Mouse (Mus musculus): ENCODE data around the gene Zfp872. TPM values are rescaled to one million over a fixed set of nuclear protein-coding genes. Genes with fewer than 3 reads are reported as not detected.
"Not testable (repeated sequence)": the region's sequence is repeated elsewhere in the genome, so short reads cannot be mapped to it uniquely, and the experiment has no call there.

Zfp872 gene
- polyA plus RNA-seq, 2 experiments from 2014 or later, result 0.17 TPM; not detected in 1

- no peak for ATAC-seq
Measured at GRCm38 (mm10) chr9:22172318-22172717, 15.6 kb upstream of the Zfp872 start.

GRCm38 (mm10) chr9:22196412-22196811, 8.5 kb downstream of the Zfp872 start:
- no peak for ATAC-seq

- no peak for ATAC-seq
Measured at GRCm38 (mm10) chr9:22213785-22214194, 25.9 kb downstream of the Zfp872 start.

GRCm38 (mm10) chr9:22214549-22214948, 26.7 kb downstream of the Zfp872 start:
- ATAC-seq, result no peak

GRCm38 (mm10) chr9:22216705-22217104, 28.8 kb downstream of the Zfp872 start:
- ATAC-seq, result no peak

- ATAC-seq, result no peak
Measured at GRCm38 (mm10) chr9:22217858-22218493, 30.1 kb downstream of the Zfp872 start.

- ATAC-seq, result no peak
Measured at GRCm38 (mm10) chr9:22224066-22224465, 36.2 kb downstream of the Zfp872 start.

GRCm38 (mm10) chr9:22224536-22225503, 36.9 kb downstream of the Zfp872 start:
- ATAC-seq, result peak; percentile 46

- ATAC-seq, result peak; percentile 95
Measured at GRCm38 (mm10) chr9:22225581-22226388, 37.9 kb downstream of the Zfp872 start, which contains the start of gene Zfp809. Gene Zfp809 (plus strand): TSS chr9:22225714.

GRCm38 (mm10) chr9:22226389-22226673, 38.4 kb downstream of the Zfp872 start:
- ATAC-seq, result not testable (repeated sequence)

- no peak for ATAC-seq
Measured at GRCm38 (mm10) chr9:22226846-22227245, 39.0 kb downstream of the Zfp872 start.

- ATAC-seq, result no peak
Measured at GRCm38 (mm10) chr9:22229386-22230026, 41.6 kb downstream of the Zfp872 start.

- ATAC-seq, result no peak
Measured at GRCm38 (mm10) chr9:22230061-22230460, 42.2 kb downstream of the Zfp872 start.

GRCm38 (mm10) chr9:22230556-22230955, 42.7 kb downstream of the Zfp872 start:
- ATAC-seq, result peak; percentile 25

GRCm38 (mm10) chr9:22240001-22240400, 52.1 kb downstream of the Zfp872 start:
- ATAC-seq, result no peak

GRCm38 (mm10) chr9:22244242-22244641, 56.4 kb downstream of the Zfp872 start:
- no peak for ATAC-seq

Other genes starting within 250 kb of the Zfp872 start
- 1 to 10 TPM; 2.1 to 3.8 TPM for gene Swsap1, start 232.3 kb upstream of the Zfp872 start, polyA plus RNA-seq (2017; shearing (Covaris generic))
- gene Epor, start 224.6 kb upstream of the Zfp872 start, polyA plus RNA-seq (2017; shearing (Covaris generic)), result under 1 TPM in 1 of 2 experiments, not detected in 1; 0.36 TPM
- not detected for gene Rgl3, start 198.6 kb upstream of the Zfp872 start, polyA plus RNA-seq (2017; shearing (Covaris generic))
- gene Ccdc151, start 185.5 kb upstream of the Zfp872 start, polyA plus RNA-seq (2017; shearing (Covaris generic)), result not detected
- 10 to 100 TPM; 28.9 to 43.9 TPM for gene Prkcsh, start 185.3 kb upstream of the Zfp872 start, polyA plus RNA-seq (2017; shearing (Covaris generic))
- gene Elavl3, start 136.1 kb upstream of the Zfp872 start, polyA plus RNA-seq (2017; shearing (Covaris generic)), result not detected
- not detected for gene Gm49318, start 116.8 kb upstream of the Zfp872 start, polyA plus RNA-seq (2017; shearing (Covaris generic))
- 1 to 10 TPM; 3.3 to 4.0 TPM for gene Zfp653, start 116.7 kb upstream of the Zfp872 start, polyA plus RNA-seq (2017; shearing (Covaris generic))
- gene Ecsit, start 102.7 kb upstream of the Zfp872 start, polyA plus RNA-seq (2017; shearing (Covaris generic)), result 10 to 100 TPM; 31.0 to 31.1 TPM
- gene Cnn1, start 88.9 kb upstream of the Zfp872 start, polyA plus RNA-seq (2017; shearing (Covaris generic)), result not detected
- 100 to 1,000 TPM in 1 of 2 experiments, 10 to 100 TPM in 1; 96.8 to 108 TPM for gene Elof1, start 70.9 kb upstream of the Zfp872 start, polyA plus RNA-seq (2017; shearing (Covaris generic))
- 100 to 1,000 TPM; 208 to 219 TPM for gene Acp5, start 52.4 kb upstream of the Zfp872 start, polyA plus RNA-seq (2017; shearing (Covaris generic))
- gene Pigyl, start 31.2 kb upstream of the Zfp872 start, polyA plus RNA-seq (2017; shearing (Covaris generic)), result 10 to 100 TPM; 49.5 to 56.8 TPM
- gene Zfp809, start 37.6 kb downstream of the Zfp872 start, polyA plus RNA-seq (2017; shearing (Covaris generic)), result 10 to 100 TPM; 42.6 to 43.0 TPM
- 1 to 10 TPM; 6.3 to 7.1 TPM for gene Zfp599, start 71.8 kb downstream of the Zfp872 start, polyA plus RNA-seq (2017; shearing (Covaris generic))
- 10 to 100 TPM; 14.1 to 14.6 TPM for gene Zfp810, start 119.6 kb downstream of the Zfp872 start, polyA plus RNA-seq (2017; shearing (Covaris generic))
- 1 to 10 TPM; 2.6 to 2.8 TPM for gene Anln, start 201.1 kb downstream of the Zfp872 start, polyA plus RNA-seq (2017; shearing (Covaris generic))
- gene 9530077C05Rik, start 223.4 kb downstream of the Zfp872 start, polyA plus RNA-seq (2017; shearing (Covaris generic)), result 1 to 10 TPM; 1.7 to 2.2 TPM